Mouse (Mus musculus): ENCODE results near the gene Cdkl1. TPM values are rescaled to one million over a fixed set of nuclear protein-coding genes. Genes with fewer than 3 reads are reported as not detected.

The Cdkl1 gene
- polyA plus RNA-seq, 1 experiment: 20.1 TPM

- TF ChIP-seq CTCF (IDR thresholded peaks at IDR 0.05; ENCODE audit: borderline replicate concordance, insufficient read depth, low read depth, low read length): no peak
- TF ChIP-seq POLR2A (IDR thresholded peaks at IDR 0.05; ENCODE audit: borderline replicate concordance, insufficient read depth, low read length): no peak
- peak; percentile 20 to 37 for DNase-seq
- no peaks in the 10 kb centered on the region for H3K27me3 ChIP-seq (ENCODE audit: control insufficient read depth, insufficient read depth, low read length)
- peaks cover 17% of the 10 kb centered on the region for H3K4me1 ChIP-seq (ENCODE audit: control insufficient read depth, insufficient read depth, low read length)
- WGBS: 6% methylated on average over 2 of the region's 2 CpGs
- H3K4me3 ChIP-seq (replicated peaks; ENCODE audit: insufficient read depth, low read depth, low read length): no peak overlapping the region
- H3K27ac ChIP-seq (ENCODE audit: insufficient read depth, low read length): peak overlapping the region; percentile 80
Observed at GRCm38 (mm10) chr12:69813596-69813995, 22.5 kb upstream of the Cdkl1 start.

- Histone ChIP-seq H3K27ac (ENCODE audit: insufficient read depth, low read length) (no peak overlapping the region), H3K4me3 (replicated peaks; ENCODE audit: insufficient read depth, low read depth, low read length) (no peak overlapping the region), H3K27me3 (ENCODE audit: control insufficient read depth, insufficient read depth, low read length) (no peaks in the 10 kb centered on the region), H3K4me1 (ENCODE audit: control insufficient read depth, insufficient read depth, low read length) (peaks cover 17% of the 10 kb centered on the region)
- DNase-seq: no peak
- 83% methylated on average over 3 of the region's 3 CpGs for WGBS
- TF ChIP-seq POLR2A (IDR thresholded peaks at IDR 0.05; ENCODE audit: borderline replicate concordance, insufficient read depth, low read length): no peak
- TF ChIP-seq CTCF (IDR thresholded peaks at IDR 0.05; ENCODE audit: borderline replicate concordance, insufficient read depth, low read depth, low read length): no peak
Observed at GRCm38 (mm10) chr12:69812986-69813385, 21.9 kb upstream of the Cdkl1 start.

GRCm38 (mm10) chr12:69811976-69812375 lies 20.9 kb upstream of the Cdkl1 start:
- DNase-seq: no peak
- WGBS: 56% methylated on average over 1 of the region's 1 CpGs
- TF ChIP-seq POLR2A (IDR thresholded peaks at IDR 0.05; ENCODE audit: borderline replicate concordance, insufficient read depth, low read length) (no peak), CTCF (IDR thresholded peaks at IDR 0.05; ENCODE audit: borderline replicate concordance, insufficient read depth, low read depth, low read length) (no peak)
- Histone ChIP-seq H3K27me3 (ENCODE audit: control insufficient read depth, insufficient read depth, low read length) (no peaks in the 10 kb centered on the region), H3K27ac (ENCODE audit: insufficient read depth, low read length) (no peak overlapping the region), H3K4me1 (ENCODE audit: control insufficient read depth, insufficient read depth, low read length) (peaks cover 17% of the 10 kb centered on the region), H3K4me3 (replicated peaks; ENCODE audit: insufficient read depth, low read depth, low read length) (no peak overlapping the region)

- WGBS: 77% methylated on average over 3 of the region's 3 CpGs
- no peak for DNase-seq
- H3K27me3 ChIP-seq (ENCODE audit: control insufficient read depth, insufficient read depth, low read length): no peaks in the 10 kb centered on the region
Observed at GRCm38 (mm10) chr12:69809439-69809838, 18.4 kb upstream of the Cdkl1 start.

GRCm38 (mm10) chr12:69807399-69807985 lies 16.4 kb upstream of the Cdkl1 start:
- Histone ChIP-seq H3K27ac (ENCODE audit: insufficient read depth, low read length) (no peak overlapping the region), H3K4me1 (ENCODE audit: control insufficient read depth, insufficient read depth, low read length) (no peaks in the 10 kb centered on the region), H3K27me3 (ENCODE audit: control insufficient read depth, insufficient read depth, low read length) (no peaks in the 10 kb centered on the region), H3K4me3 (replicated peaks; ENCODE audit: insufficient read depth, low read depth, low read length) (no peak overlapping the region)
- TF ChIP-seq CTCF (IDR thresholded peaks at IDR 0.05; ENCODE audit: borderline replicate concordance, insufficient read depth, low read depth, low read length) (no peak), POLR2A (IDR thresholded peaks at IDR 0.05; ENCODE audit: borderline replicate concordance, insufficient read depth, low read length) (no peak)
- WGBS: 77% methylated on average over 11 of the region's 11 CpGs
- no peak for DNase-seq

More at GRCm38 (mm10) chr12:69809439-69809838, 18.4 kb upstream of the Cdkl1 start:
- TF ChIP-seq CTCF (IDR thresholded peaks at IDR 0.05; ENCODE audit: borderline replicate concordance, insufficient read depth, low read depth, low read length) (no peak), POLR2A (IDR thresholded peaks at IDR 0.05; ENCODE audit: borderline replicate concordance, insufficient read depth, low read length) (no peak)
- Histone ChIP-seq H3K4me3 (replicated peaks; ENCODE audit: insufficient read depth, low read depth, low read length) (no peak overlapping the region), H3K27ac (ENCODE audit: insufficient read depth, low read length) (no peak overlapping the region), H3K4me1 (ENCODE audit: control insufficient read depth, insufficient read depth, low read length) (peaks cover 12% of the 10 kb centered on the region)

- TF ChIP-seq CTCF (IDR thresholded peaks at IDR 0.05; ENCODE audit: borderline replicate concordance, insufficient read depth, low read depth, low read length) (no peak), POLR2A (IDR thresholded peaks at IDR 0.05; ENCODE audit: borderline replicate concordance, insufficient read depth, low read length) (no peak)
- no peaks in the 10 kb centered on the region for H3K27me3 ChIP-seq (ENCODE audit: control insufficient read depth, insufficient read depth, low read length)
- 87% methylated on average over 6 of the region's 6 CpGs for WGBS
- no peaks in the 10 kb centered on the region for H3K4me1 ChIP-seq (ENCODE audit: control insufficient read depth, insufficient read depth, low read length)
- no peak for DNase-seq
- no peak overlapping the region for H3K4me3 ChIP-seq (replicated peaks; ENCODE audit: insufficient read depth, low read depth, low read length)
- H3K27ac ChIP-seq (ENCODE audit: insufficient read depth, low read length): no peak overlapping the region
Observed at GRCm38 (mm10) chr12:69805148-69805547, 14.1 kb upstream of the Cdkl1 start.

- DNase-seq: no peak
- H3K4me1 ChIP-seq (ENCODE audit: control insufficient read depth, insufficient read depth, low read length): no peaks in the 10 kb centered on the region
- H3K4me3 ChIP-seq (replicated peaks; ENCODE audit: insufficient read depth, low read depth, low read length): no peak overlapping the region
- H3K27ac ChIP-seq (ENCODE audit: insufficient read depth, low read length): no peak overlapping the region
- 91% methylated on average over 10 of the region's 10 CpGs for WGBS
- H3K27me3 ChIP-seq (ENCODE audit: control insufficient read depth, insufficient read depth, low read length): no peaks in the 10 kb centered on the region
- TF ChIP-seq CTCF (IDR thresholded peaks at IDR 0.05; ENCODE audit: borderline replicate concordance, insufficient read depth, low read depth, low read length) (no peak), POLR2A (IDR thresholded peaks at IDR 0.05; ENCODE audit: borderline replicate concordance, insufficient read depth, low read length) (no peak)
Observed at GRCm38 (mm10) chr12:69804393-69805070, 13.5 kb upstream of the Cdkl1 start.

- no peak for TF ChIP-seq CTCF (IDR thresholded peaks at IDR 0.05; ENCODE audit: borderline replicate concordance, insufficient read depth, low read depth, low read length)
- no peak for TF ChIP-seq POLR2A (IDR thresholded peaks at IDR 0.05; ENCODE audit: borderline replicate concordance, insufficient read depth, low read length)
- Histone ChIP-seq H3K27me3 (ENCODE audit: control insufficient read depth, insufficient read depth, low read length) (no peaks in the 10 kb centered on the region), H3K4me3 (replicated peaks; ENCODE audit: insufficient read depth, low read depth, low read length) (no peak overlapping the region), H3K4me1 (ENCODE audit: control insufficient read depth, insufficient read depth, low read length) (no peaks in the 10 kb centered on the region), H3K27ac (ENCODE audit: insufficient read depth, low read length) (no peak overlapping the region)
- 72% methylated on average over 6 of the region's 6 CpGs for WGBS
- no peak for DNase-seq
Observed at GRCm38 (mm10) chr12:69803196-69803595, 12.1 kb upstream of the Cdkl1 start.

Data from cerebellum, adult 2 months (tissue).